Mouse (Mus musculus) C2C12 (cell line): ENCODE measurements around the gene AU022751. TPM values are rescaled to one million over a fixed set of nuclear protein-coding genes. Genes with fewer than 3 reads are reported as not detected.
"Not testable (repeated sequence)": the region's sequence is repeated elsewhere in the genome, so short reads cannot be mapped to it uniquely, and the experiment has no call there.

Experiments
- H3K27me3 ChIP-seq: one replicate; pipeline ENCODE4 v1.6.1; 2011; ENCODE audit not compliant: control insufficient read depth, insufficient read depth, insufficient read length
- H3K36me3 ChIP-seq: one replicate; pipeline ENCODE4 v1.6.1; 2011; ENCODE audit not compliant: control insufficient read depth, insufficient read depth
- H3K4me3 ChIP-seq: one replicate; pipeline ENCODE4 v1.5.1; 2011; ENCODE audit warnings: mild to moderate bottlenecking, control low read depth; ENCODE audit not compliant: poor library complexity, insufficient read depth, severe bottlenecking
- H3K79me2 ChIP-seq: one replicate; pipeline ENCODE4 v1.6.1; 2011; ENCODE audit not compliant: control insufficient read depth, insufficient read depth
- H3K79me3 ChIP-seq: one replicate; pipeline ENCODE4 v1.6.1; 2011; ENCODE audit warnings: low read depth, control low read depth
- H3ac ChIP-seq: one replicate; pipeline ENCODE3; 2011; ENCODE audit warnings: low read depth; ENCODE audit not compliant: control insufficient read depth, insufficient read length
- CEBPB ChIP-seq: IDR thresholded peaks from one replicate; pipeline ENCODE4 v1.6.1; 2011; ENCODE audit warnings: low read depth, mild to moderate bottlenecking, control low read depth, moderate library complexity
- CTCF ChIP-seq: IDR thresholded peaks from one replicate; pipeline ENCODE4 v1.5.1; 2011; ENCODE audit not compliant: control insufficient read depth, insufficient read depth, insufficient read length
- FOSL1 ChIP-seq: IDR thresholded peaks from one replicate; pipeline ENCODE4 v1.8.0; 2011; ENCODE audit warnings: mild to moderate bottlenecking, low read length; ENCODE audit not compliant: poor library complexity, insufficient read depth, severe bottlenecking
- MAX ChIP-seq: IDR thresholded peaks from one replicate; pipeline ENCODE4 v1.6.1; 2011; ENCODE audit warnings: mild to moderate bottlenecking, control low read depth
- MYOD1 ChIP-seq: IDR thresholded peaks from one replicate; pipeline ENCODE4 v1.6.1; 2011; ENCODE audit warnings: low read depth; ENCODE audit not compliant: control insufficient read depth, insufficient read length
- MYOG ChIP-seq: IDR thresholded peaks from one replicate; pipeline ENCODE4 v1.6.1; 2011; ENCODE audit not compliant: control insufficient read depth, insufficient read length; ENCODE audit errors: extremely low read depth
- USF1 ChIP-seq: IDR thresholded peaks from one replicate; pipeline ENCODE4 v1.6.1; 2011; ENCODE audit warnings: low read depth, mild to moderate bottlenecking, control low read depth, moderate library complexity
- long read RNA-seq, 2 experiments: library from polyadenylated mRNA; unstranded; transcript quantifications; one replicate each; pipeline ENCODE4 v2.0.0; 2019 to 2020
- polyA plus RNA-seq: library from polyadenylated mRNA; unstranded; fragments of >200 nt; fragmentation: generic; extraction: Trizol; gene quantifications from one replicate; pipeline ENCODE4 v1.2.1, GENCODE M21; 2012; ENCODE audit warnings: missing spikeins

The AU022751 gene
- not detected for polyA plus RNA-seq
- long read RNA-seq, experiment 1: 0 reads
- long read RNA-seq, experiment 2: 0 reads

DNA sequence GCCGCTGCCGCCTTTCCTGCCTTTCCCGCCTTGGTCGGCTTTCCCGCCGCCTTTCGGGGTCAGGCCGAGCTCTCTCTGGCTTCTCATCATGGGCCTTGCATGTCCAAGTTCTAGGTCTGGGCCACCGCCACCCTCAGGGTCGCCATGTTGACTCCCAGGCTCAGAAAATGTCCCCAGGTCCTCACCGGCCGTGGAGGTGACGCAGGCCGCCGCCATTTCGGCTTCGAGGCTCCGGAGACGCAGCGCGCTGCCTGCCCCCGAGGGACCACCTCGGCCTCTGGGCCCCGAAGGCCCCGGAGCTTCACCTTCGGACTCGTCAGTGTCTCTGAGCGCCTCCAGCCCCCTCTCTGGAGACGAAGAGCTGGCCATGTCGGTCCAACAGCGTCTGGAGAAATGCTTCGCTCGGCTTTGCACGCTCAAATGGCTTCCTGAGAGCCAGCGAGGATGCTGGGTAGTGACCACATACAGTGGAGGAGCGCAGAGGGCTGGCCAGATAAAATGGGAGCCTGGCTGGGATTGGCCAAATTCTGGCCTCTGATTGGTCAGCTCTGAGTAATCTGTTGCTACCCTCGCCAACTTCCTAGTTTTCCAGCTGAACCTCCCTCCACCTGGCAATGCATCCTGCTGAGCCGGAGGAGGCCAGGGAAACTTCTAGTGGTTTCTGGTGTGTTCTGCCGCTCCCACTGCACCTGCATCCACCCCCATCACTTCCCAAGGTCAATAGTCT lies at the start of gene AU022751:
AU022751 (minus strand) TSS at position 466 of the 727 bp plus-strand sequence.
- TF ChIP-seq MYOG (no peak), MYOD1 (no peak), FOSL1 (no peak), CEBPB (no peak), MAX (no peak), CTCF (no peak), USF1 (no peak)
- Histone ChIP-seq H3ac (no peak within 1 kb of the TSS), H3K79me3 (no peaks in the 10 kb centered on the region), H3K36me3 (no peaks in the 10 kb centered on the region), H3K4me3 (no peak within 1 kb of the TSS), H3K79me2 (no peaks in the 10 kb centered on the region), H3K27me3 (no peaks in the 10 kb centered on the region)

DNA sequence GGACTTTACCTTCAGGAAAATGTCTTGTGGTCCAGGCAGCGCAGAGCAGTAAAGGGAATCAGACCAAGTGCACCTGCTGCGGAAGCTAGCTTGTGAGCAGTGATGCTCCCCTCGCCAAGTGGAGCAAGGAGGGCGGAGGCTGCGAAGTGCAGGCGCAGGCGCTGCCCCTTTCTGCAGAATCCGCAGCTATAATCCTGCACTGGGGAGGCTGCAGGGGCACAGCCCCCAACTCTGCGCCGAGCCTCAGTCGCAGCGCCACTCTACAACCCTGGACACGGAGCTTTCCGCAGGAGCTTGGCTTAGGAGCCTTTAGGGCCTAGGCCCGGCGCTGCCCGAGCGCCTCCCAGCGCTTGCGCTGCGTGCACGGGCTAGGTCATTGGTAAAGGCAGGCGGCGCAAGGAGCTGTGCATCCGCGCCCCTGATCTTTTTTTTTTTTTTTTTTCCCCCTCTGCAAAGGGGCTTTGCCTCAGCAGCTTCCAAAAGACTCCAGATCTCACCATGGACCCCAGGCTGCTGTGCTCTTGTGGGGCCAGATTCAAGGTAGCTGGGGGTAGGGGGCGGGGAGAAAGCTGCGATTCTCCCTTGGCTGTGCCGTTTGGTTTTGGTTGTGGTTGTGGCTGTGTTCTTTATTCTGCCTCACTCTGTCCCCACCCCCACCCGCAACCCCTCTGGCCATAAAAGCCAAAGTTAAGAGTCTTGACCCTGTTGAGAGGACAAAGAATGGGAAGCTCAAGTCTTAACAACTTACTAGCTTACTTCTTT lies 9.0 kb upstream of the AU022751 start:
- Histone ChIP-seq H3K4me3 (no peak overlapping the region), H3ac (no peak overlapping the region), H3K79me2 (no peaks in the 10 kb centered on the region), H3K79me3 (no peaks in the 10 kb centered on the region), H3K27me3 (no peaks in the 10 kb centered on the region), H3K36me3 (no peaks in the 10 kb centered on the region)
- TF ChIP-seq MYOG (no peak), CEBPB (no peak), MAX (no peak), CTCF (no peak), MYOD1 (no peak), USF1 (no peak), FOSL1 (no peak)

GRCm38 (mm10) chrX:6091547-6091946 lies 8.3 kb upstream of the AU022751 start:
- Histone ChIP-seq H3K79me3 (no peaks in the 10 kb centered on the region), H3K4me3 (no peak overlapping the region), H3K79me2 (no peaks in the 10 kb centered on the region), H3ac (no peak overlapping the region), H3K36me3 (no peaks in the 10 kb centered on the region), H3K27me3 (no peaks in the 10 kb centered on the region)
- TF ChIP-seq USF1: no peak

DNA sequence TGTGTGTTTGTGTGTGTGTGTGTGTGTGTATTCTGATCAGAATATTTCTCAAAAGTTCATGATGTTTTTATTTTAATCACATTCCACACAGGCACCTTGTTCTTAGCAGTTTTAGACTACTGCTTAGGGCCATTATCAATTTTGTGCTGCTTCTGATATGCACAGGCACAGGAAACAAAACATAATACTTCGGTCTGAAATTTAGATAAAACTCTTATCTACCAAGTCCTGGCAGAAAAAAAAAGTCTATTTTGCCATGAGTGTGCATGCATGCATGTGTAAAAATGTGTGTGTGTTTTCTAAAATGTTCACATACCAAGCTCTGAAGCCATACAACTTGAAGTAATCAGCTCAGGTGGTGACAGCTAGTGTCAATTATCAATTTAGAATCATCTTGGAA lies 21.7 kb downstream of the AU022751 start:
- no peaks in the 10 kb centered on the region for H3K27me3 ChIP-seq
- H3ac ChIP-seq: no peak overlapping the region
- H3K79me3 ChIP-seq: no peaks in the 10 kb centered on the region
- no peak overlapping the region for H3K4me3 ChIP-seq
- no peak for TF ChIP-seq MAX
- TF ChIP-seq MYOG: no peak
- TF ChIP-seq CTCF: no peak
- no peak for TF ChIP-seq MYOD1
- TF ChIP-seq USF1: no peak
- TF ChIP-seq CEBPB: no peak
- TF ChIP-seq FOSL1: no peak
- no peaks in the 10 kb centered on the region for H3K36me3 ChIP-seq
- no peaks in the 10 kb centered on the region for H3K79me2 ChIP-seq

GRCm38 (mm10) chrX:6047936-6048614 lies 35.1 kb downstream of the AU022751 start:
- H3K27me3 ChIP-seq, H3K79me3 ChIP-seq, H3K4me3 ChIP-seq, H3K36me3 ChIP-seq, H3ac ChIP-seq, H3K79me2 ChIP-seq: not testable (repeated sequence)

- not testable (repeated sequence) for H3K4me3 ChIP-seq, H3K36me3 ChIP-seq
These were observed 35.9 kb downstream of the AU022751 start, which contains the start of gene Nudt11 for GRCm38 (mm10) chrX:6047066-6047935. Gene Nudt11, plus strand, starts transcription at chrX:6047453.

More at GRCm38 (mm10) chrX:6047066-6047935, 35.9 kb downstream of the AU022751 start, which contains the start of gene Nudt11:
- H3K79me3 ChIP-seq, H3K79me2 ChIP-seq, H3K27me3 ChIP-seq, H3ac ChIP-seq: not testable (repeated sequence)
